Mouse (Mus musculus): ENCODE data around the gene 1110051M20Rik. TPM values are rescaled to one million over a fixed set of nuclear protein-coding genes. Genes with fewer than 3 reads are reported as not detected.

The 1110051M20Rik gene
- polyA plus RNA-seq, 1 experiment: 45.5 TPM

DNA sequence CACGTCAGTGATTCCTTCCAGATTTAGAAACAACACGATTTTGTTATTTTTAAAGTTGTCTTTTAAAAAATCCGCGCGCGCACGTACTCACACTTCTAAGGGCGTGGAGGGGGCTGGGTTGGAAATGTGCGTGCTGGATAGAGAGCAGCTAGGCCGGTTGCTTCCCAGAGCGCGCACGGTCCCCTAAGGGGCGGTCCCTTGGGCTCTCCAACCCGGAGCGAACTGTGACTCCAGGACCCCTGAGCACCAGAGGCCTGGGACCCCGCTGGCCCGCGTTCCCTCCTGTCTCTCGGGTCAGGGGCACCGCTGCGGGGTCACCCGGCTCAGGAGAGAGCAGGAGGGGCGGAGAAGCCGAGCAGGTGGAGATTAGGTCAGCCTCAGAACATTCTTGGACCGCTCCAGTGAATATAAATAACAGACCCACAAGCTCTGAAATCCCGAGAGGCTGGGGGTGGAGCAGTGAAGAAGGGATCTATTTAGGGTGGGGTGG is 188.8 kb downstream of the 1110051M20Rik start, which contains the start of gene Pacsin3:
TSS of gene Pacsin3 (plus strand) at position 294 of the 490 bp plus-strand sequence.
- Histone ChIP-seq H3K27me3 (ENCODE audit: control insufficient read depth, insufficient read depth, insufficient read length) (no peaks in the 10 kb centered on the region), H3K36me3 (ENCODE audit: control insufficient read depth, insufficient read depth) (no peaks in the 10 kb centered on the region), H3K79me2 (ENCODE audit: control insufficient read depth, insufficient read depth) (peaks cover 14% of the 10 kb centered on the region), H3K4me3 (peak within 1 kb of the TSS; percentile 89), H3K4me2 (ENCODE audit: low read depth) (peak within 1 kb of the TSS; percentile 90), H3ac (ENCODE audit: control insufficient read depth, insufficient read length) (peak within 1 kb of the TSS; percentile 42)
- peak in 1 of 3 experiments; percentile 35 for TF ChIP-seq MYOG (IDR thresholded peaks at IDR 0.05; ENCODE audit: control insufficient read depth in 1 of 3, insufficient read depth in 1 of 3, insufficient read length in 2 of 3, low read depth in 2 of 3)
- no peak for TF ChIP-seq E2F4 (IDR thresholded peaks at IDR 0.05; ENCODE audit: insufficient read depth)
- TF ChIP-seq MYOD1 (IDR thresholded peaks at IDR 0.05; ENCODE audit: control insufficient read depth in 1 of 3, insufficient read length in 2 of 3, low read depth in 2 of 3): no peak
- no peak for TF ChIP-seq REST (IDR thresholded peaks at IDR 0.05; ENCODE audit: insufficient read depth, insufficient read length)
- no peak for TF ChIP-seq SRF (IDR thresholded peaks at IDR 0.05; ENCODE audit: control insufficient read depth, insufficient read length, low read depth)
- no peak for TF ChIP-seq TCF3 (IDR thresholded peaks at IDR 0.05; ENCODE audit: insufficient read length, low read depth)
- no peak for TF ChIP-seq TCF12 (IDR thresholded peaks at IDR 0.05; ENCODE audit: insufficient read depth, poor library complexity, severe bottlenecking)
- no peak for TF ChIP-seq MAX (IDR thresholded peaks at IDR 0.05; ENCODE audit: low read depth)

DNA sequence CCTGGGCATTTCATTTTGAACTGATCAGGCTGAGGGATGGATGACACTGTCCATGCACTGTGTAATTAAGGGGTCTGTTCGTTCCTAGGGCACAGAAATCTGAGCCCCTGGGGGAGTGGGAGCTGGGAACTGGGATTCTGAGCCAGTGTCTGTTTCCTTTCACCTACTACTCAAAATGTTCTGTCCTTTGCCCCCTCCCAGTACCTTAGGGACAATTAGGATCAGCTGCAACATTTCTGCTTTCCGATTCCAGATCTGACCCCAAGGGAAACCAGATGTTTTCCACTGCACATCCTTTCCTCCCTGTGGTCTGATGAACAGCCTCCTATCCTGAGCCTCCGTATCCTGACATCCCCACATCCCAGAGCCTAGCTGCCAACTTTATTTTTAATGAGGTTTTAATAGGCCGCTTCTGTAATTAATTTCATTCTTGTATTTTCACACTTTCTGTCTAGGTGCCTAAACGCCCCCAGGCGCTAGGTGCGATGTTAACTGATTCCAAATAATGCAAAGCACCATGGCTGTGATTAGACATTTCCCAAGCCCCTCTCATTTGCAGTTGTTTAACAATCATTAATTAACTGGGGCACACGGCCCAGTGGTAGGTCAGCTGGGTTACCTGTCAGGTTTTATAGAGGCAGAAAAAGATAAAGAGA is 189.7 kb downstream of the 1110051M20Rik start:
- no peaks in the 10 kb centered on the region for H3K27me3 ChIP-seq (ENCODE audit: control insufficient read depth, insufficient read depth, insufficient read length)
- no peak overlapping the region for H3ac ChIP-seq (ENCODE audit: control insufficient read depth, insufficient read length)
- TF ChIP-seq MYOD1 (IDR thresholded peaks at IDR 0.05; ENCODE audit: control insufficient read depth in 1 of 3, insufficient read length in 2 of 3, low read depth in 2 of 3) (no peak), E2F4 (IDR thresholded peaks at IDR 0.05; ENCODE audit: insufficient read depth) (no peak), MAX (IDR thresholded peaks at IDR 0.05; ENCODE audit: low read depth) (no peak), TCF3 (IDR thresholded peaks at IDR 0.05; ENCODE audit: insufficient read length, low read depth) (no peak), CEBPB (IDR thresholded peaks at IDR 0.05; ENCODE audit: insufficient read depth, poor library complexity, severe bottlenecking) (no peak), REST (IDR thresholded peaks at IDR 0.05; ENCODE audit: insufficient read depth, insufficient read length) (no peak), SRF (IDR thresholded peaks at IDR 0.05; ENCODE audit: control insufficient read depth, insufficient read length, low read depth) (no peak), POLR2AphosphoS2 (IDR thresholded peaks at IDR 0.05; ENCODE audit: insufficient read length, low read depth) (no peak), POLR2A (IDR thresholded peaks at IDR 0.05; ENCODE audit: insufficient read length, low read depth) (no peak), MYOG (IDR thresholded peaks at IDR 0.05; ENCODE audit: control insufficient read depth in 1 of 3, insufficient read depth in 1 of 3, insufficient read length in 2 of 3, low read depth in 2 of 3) (no peak), USF1 (IDR thresholded peaks at IDR 0.05; ENCODE audit: low read depth) (no peak), TCF12 (IDR thresholded peaks at IDR 0.05; ENCODE audit: insufficient read depth, poor library complexity, severe bottlenecking) (no peak)
- H3K79me2 ChIP-seq (ENCODE audit: control insufficient read depth, insufficient read depth): peaks cover 12% of the 10 kb centered on the region
- H3K36me3 ChIP-seq (ENCODE audit: control insufficient read depth, insufficient read depth): no peaks in the 10 kb centered on the region
- H3K4me3 ChIP-seq: no peak overlapping the region
- H3K4me2 ChIP-seq (ENCODE audit: low read depth): no peak overlapping the region

DNA sequence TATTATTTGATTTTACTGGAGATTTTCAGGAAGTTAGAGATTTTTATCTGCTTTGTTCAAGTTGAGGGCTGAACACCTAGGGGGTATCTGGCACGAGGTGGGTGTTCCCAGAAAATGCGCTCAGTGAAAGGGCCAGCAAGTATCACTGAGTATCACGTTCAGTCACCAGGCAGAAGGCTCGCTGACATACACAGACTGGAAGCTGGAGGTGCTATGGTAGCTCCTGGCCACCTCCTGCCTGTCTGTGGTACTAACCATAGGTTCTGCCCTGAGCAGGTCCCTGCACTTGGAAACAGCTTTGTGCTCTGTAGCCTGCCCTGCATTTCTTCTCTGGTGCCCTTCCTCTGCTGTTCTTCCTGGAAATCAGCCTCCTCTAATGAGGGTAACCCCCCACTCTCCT is 192.0 kb downstream of the 1110051M20Rik start:
- Histone ChIP-seq H3K27me3 (ENCODE audit: control insufficient read depth, insufficient read depth, insufficient read length) (no peaks in the 10 kb centered on the region), H3K4me2 (ENCODE audit: low read depth) (no peak overlapping the region), H3K36me3 (ENCODE audit: control insufficient read depth, insufficient read depth) (no peaks in the 10 kb centered on the region), H3ac (ENCODE audit: control insufficient read depth, insufficient read length) (no peak overlapping the region), H3K4me3 (no peak overlapping the region), H3K79me2 (ENCODE audit: control insufficient read depth, insufficient read depth) (no peaks in the 10 kb centered on the region)
- TF ChIP-seq TCF12 (IDR thresholded peaks at IDR 0.05; ENCODE audit: insufficient read depth, poor library complexity, severe bottlenecking) (no peak), SRF (IDR thresholded peaks at IDR 0.05; ENCODE audit: control insufficient read depth, insufficient read length, low read depth) (no peak), MYOG (IDR thresholded peaks at IDR 0.05; ENCODE audit: control insufficient read depth in 1 of 3, insufficient read depth in 1 of 3, insufficient read length in 2 of 3, low read depth in 2 of 3) (no peak), CEBPB (IDR thresholded peaks at IDR 0.05; ENCODE audit: insufficient read depth, poor library complexity, severe bottlenecking) (no peak), MYOD1 (IDR thresholded peaks at IDR 0.05; ENCODE audit: control insufficient read depth in 1 of 3, insufficient read length in 2 of 3, low read depth in 2 of 3) (no peak), E2F4 (IDR thresholded peaks at IDR 0.05; ENCODE audit: insufficient read depth) (no peak), REST (IDR thresholded peaks at IDR 0.05; ENCODE audit: insufficient read depth, insufficient read length) (no peak), USF1 (IDR thresholded peaks at IDR 0.05; ENCODE audit: low read depth) (no peak), POLR2A (IDR thresholded peaks at IDR 0.05; ENCODE audit: insufficient read length, low read depth) (no peak), TCF3 (IDR thresholded peaks at IDR 0.05; ENCODE audit: insufficient read length, low read depth) (no peak), POLR2AphosphoS2 (IDR thresholded peaks at IDR 0.05; ENCODE audit: insufficient read length, low read depth) (no peak), MAX (IDR thresholded peaks at IDR 0.05; ENCODE audit: low read depth) (no peak)

DNA sequence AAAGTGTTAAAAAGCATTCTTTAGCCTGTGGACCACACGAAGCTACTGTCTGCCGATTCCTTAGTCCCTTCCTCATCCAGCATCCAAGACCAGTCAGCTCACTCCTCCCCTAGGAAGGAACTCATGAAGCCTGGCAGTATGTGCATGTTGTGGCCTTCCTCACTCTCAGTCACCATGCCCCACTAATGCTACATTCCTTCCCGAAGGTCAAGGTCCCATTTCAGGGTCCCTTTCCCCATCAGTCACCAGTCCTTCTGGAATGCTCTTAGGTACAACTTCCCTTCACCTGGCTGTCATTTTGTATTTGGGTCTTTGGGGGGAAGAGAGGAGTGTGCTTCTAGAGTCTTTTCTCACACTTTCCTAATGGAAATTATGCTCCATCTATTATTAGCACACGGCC is 192.5 kb downstream of the 1110051M20Rik start:
- Histone ChIP-seq H3K4me2 (ENCODE audit: low read depth) (no peak overlapping the region), H3K36me3 (ENCODE audit: control insufficient read depth, insufficient read depth) (no peaks in the 10 kb centered on the region), H3K4me3 (no peak overlapping the region), H3K79me2 (ENCODE audit: control insufficient read depth, insufficient read depth) (no peaks in the 10 kb centered on the region), H3ac (ENCODE audit: control insufficient read depth, insufficient read length) (no peak overlapping the region), H3K27me3 (ENCODE audit: control insufficient read depth, insufficient read depth, insufficient read length) (no peaks in the 10 kb centered on the region)
- TF ChIP-seq TCF12 (IDR thresholded peaks at IDR 0.05; ENCODE audit: insufficient read depth, poor library complexity, severe bottlenecking) (no peak), E2F4 (IDR thresholded peaks at IDR 0.05; ENCODE audit: insufficient read depth) (no peak), MYOG (IDR thresholded peaks at IDR 0.05; ENCODE audit: control insufficient read depth in 1 of 3, insufficient read depth in 1 of 3, insufficient read length in 2 of 3, low read depth in 2 of 3) (no peak), MAX (IDR thresholded peaks at IDR 0.05; ENCODE audit: low read depth) (no peak), REST (IDR thresholded peaks at IDR 0.05; ENCODE audit: insufficient read depth, insufficient read length) (no peak), POLR2AphosphoS2 (IDR thresholded peaks at IDR 0.05; ENCODE audit: insufficient read length, low read depth) (no peak), MYOD1 (IDR thresholded peaks at IDR 0.05; ENCODE audit: control insufficient read depth in 1 of 3, insufficient read length in 2 of 3, low read depth in 2 of 3) (no peak), POLR2A (IDR thresholded peaks at IDR 0.05; ENCODE audit: insufficient read length, low read depth) (no peak), USF1 (IDR thresholded peaks at IDR 0.05; ENCODE audit: low read depth) (no peak)
